Mouse (Mus musculus): Measurements from ENCODE around the gene Tead3.
A peak's percentile ranks its signal among the peaks of the same experiment; 100 is the strongest.

- TF ChIP-seq CTCF (conservative IDR thresholded peaks at IDR 0.05 in 1 of 2, IDR thresholded peaks at IDR 0.05 in 1 of 2; ENCODE audit: low read depth in 2 of 2, low read length in 2 of 2), result peak in 1 of 2 experiments; percentile 65; a peak in 2 of 4 replicates
- TF ChIP-seq MAX (IDR thresholded peaks at IDR 0.05; ENCODE audit: low read length), result peak; percentile 61; the same call in 1 of the 2 replicates
- TF ChIP-seq EP300 (IDR thresholded peaks at IDR 0.05; ENCODE audit: low read length), result peak; percentile 34; the same call in 1 of the 2 replicates
- TF ChIP-seq POLR2AphosphoS2 (IDR thresholded peaks at IDR 0.05; ENCODE audit: low read depth, low read length), result no peak
- no peak for TF ChIP-seq CHD2 (IDR thresholded peaks at IDR 0.05; ENCODE audit: low read length)
- TF ChIP-seq ZKSCAN1 (IDR thresholded peaks at IDR 0.05; ENCODE audit: borderline replicate concordance, low read depth, low read length), result no peak
- no peak for TF ChIP-seq GABPA (IDR thresholded peaks at IDR 0.05; ENCODE audit: insufficient replicate concordance, low read depth, low read length)
- peak; percentile 39; the same call in 1 of the 2 replicates for TF ChIP-seq POLR2A (IDR thresholded peaks at IDR 0.05; ENCODE audit: low read depth, low read length)
- TF ChIP-seq E2F4 (IDR thresholded peaks at IDR 0.05; ENCODE audit: insufficient replicate concordance, low read depth, low read length), result no peak
- 0 out of 2 replicates have a peak, but pooled peaks have one; percentile 16 for TF ChIP-seq MAFK (IDR thresholded peaks at IDR 0.05; ENCODE audit: insufficient replicate concordance, low read length)
- no peak for TF ChIP-seq JUND (conservative IDR thresholded peaks at IDR 0.05; ENCODE audit: low read depth, low read length)
- TF ChIP-seq NRF1 (IDR thresholded peaks at IDR 0.05; ENCODE audit: low read depth, low read length), result no peak
Measured at GRCm38 (mm10) chr17:28312232-28313211, 38.1 kb downstream of the Tead3 start.
